Mouse (Mus musculus): Measurements from ENCODE around the gene Psg16.
"Not testable (repeated sequence)": the region's sequence is repeated elsewhere in the genome, so short reads cannot be mapped to it uniquely, and the experiment has no call there.

Psg16 gene

DNA sequence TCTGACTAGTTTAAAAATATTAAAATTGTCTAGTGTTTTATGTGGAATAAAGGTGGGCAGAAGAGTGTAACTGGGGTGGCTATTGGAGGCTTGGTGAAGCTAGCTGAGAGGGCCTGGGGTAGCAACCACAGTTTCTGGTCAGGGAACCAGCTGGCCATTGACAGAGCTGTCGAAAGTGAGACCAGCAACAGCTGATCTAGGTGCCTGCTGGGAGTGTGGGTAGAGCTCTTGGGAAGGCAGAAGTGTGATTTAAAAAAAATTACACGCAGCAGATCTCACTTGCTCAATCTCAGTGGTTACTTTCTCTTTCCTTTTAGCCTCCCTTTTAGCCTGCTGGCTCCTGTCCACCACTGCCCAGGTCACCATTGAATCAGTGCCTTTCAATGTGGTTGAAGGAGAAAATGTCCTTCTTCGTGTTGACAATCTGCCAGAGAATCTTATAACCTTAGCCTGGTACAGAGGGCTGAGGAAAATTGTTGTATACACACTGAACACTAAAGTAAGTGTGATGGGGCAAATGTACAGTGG, 16.3 kb downstream of the Psg16 start:
- no peak for DNase-seq (ENCODE audit: low spot score in 2 of 2)

DNA sequence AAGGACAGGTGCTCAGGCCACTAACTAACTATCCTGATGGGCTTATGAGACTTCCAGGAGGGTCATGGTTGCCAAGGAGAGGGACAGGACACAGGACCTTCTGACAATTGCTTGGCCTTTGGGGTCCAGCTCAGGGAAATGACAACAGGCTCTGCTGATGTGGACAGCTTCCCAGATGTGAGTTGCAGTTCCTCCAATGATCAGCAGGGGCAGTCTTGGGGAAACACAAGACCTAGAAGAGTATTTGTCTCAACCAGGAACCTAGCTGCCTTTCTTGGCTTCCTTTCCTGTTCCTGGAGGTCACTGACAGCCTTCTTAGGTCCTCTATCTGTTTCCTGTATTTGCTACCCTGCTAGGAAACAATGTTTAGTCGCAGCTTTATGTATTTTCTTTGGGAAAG, 17.4 kb downstream of the Psg16 start:
- DNase-seq (ENCODE audit: low spot score in 2 of 2) = no peak

DNA sequence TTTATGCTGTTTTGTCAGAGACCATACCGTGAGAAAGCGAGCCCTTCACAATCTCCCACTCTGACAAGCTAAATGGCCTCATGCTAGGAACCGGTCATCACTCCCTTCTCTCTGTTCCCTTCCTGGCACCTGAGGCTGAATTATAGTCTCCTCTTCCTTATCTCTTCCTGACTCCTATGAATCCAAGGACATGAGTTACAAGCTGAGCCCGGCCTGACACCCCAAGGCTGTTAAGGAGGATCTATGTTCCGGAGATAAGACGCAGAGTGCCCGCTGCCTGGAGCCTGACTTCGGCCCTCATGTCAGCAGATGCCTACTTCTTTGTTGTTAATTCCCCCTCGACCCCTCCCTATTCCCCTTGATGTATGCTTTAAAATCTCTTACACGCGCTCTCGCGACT, 27.8 kb downstream of the Psg16 start:
- not testable (repeated sequence) for DNase-seq (ENCODE audit: low spot score in 2 of 2)

DNA sequence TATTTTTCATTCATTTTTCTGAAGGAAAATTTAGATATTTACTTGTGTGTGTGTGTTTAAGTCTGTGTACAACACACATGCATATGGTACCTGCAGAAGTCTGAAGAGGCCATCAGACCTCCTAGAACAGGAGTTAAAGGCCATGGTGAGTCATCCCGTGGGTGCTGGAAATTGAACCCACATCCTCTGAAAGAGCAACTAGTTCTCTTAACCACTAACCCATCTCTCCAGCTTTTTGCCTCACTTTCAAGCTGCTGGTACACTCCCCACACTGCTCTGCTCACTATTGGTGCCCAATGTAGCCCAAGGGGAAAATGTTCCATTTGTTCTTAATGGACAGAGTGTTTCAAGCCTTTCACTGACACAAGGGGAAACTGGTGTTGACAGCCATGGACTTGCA, 61.5 kb downstream of the Psg16 start:
- DNase-seq (ENCODE audit: low spot score in 2 of 2) = no peak

DNA sequence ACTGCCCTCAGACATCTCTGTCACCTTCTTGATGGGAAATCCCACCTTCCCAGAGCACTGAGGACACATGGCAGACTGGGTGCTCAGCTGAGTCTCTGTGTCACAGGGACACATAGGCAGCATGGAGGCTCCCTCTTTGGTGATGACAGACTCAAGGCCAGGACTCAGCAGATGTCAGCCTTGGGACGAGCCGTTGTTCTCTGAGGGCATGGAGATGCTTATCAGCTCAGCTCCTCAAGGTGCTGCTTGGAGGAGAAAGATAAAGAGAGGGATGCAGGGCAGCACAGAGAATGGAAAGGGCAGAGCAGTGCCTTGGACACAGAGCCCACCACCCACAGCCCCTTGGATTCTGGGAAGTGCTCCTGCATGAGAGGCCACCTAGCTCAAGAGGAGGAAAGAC, 76.1 kb downstream of the Psg16 start, which contains the start of gene Ceacam3:
Ceacam3 (plus strand) TSS at position 352 of the 400 bp plus-strand sequence.
- no peak for DNase-seq (ENCODE audit: low spot score in 2 of 2)

DNA sequence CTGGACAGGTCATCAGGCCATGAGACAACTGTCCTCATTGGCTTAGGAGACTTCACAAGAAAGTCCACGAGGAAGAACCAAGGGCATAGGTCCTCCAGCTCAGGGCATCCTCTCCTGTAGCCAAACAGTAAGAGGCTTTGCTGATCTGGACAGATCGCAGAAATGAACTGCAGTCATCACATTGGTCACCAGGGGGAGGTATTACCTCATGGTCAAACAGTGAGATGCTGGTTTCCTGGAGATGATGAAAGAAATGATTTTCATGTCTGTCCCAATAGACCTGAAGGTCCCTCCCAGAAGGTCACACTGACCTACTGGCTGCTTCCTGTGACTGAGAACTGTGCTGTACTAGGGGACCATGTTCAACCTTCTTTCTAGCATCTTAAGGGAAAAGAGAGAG, 81.8 kb downstream of the Psg16 start:
- DNase-seq (ENCODE audit: low spot score in 2 of 2) = no peak

DNA sequence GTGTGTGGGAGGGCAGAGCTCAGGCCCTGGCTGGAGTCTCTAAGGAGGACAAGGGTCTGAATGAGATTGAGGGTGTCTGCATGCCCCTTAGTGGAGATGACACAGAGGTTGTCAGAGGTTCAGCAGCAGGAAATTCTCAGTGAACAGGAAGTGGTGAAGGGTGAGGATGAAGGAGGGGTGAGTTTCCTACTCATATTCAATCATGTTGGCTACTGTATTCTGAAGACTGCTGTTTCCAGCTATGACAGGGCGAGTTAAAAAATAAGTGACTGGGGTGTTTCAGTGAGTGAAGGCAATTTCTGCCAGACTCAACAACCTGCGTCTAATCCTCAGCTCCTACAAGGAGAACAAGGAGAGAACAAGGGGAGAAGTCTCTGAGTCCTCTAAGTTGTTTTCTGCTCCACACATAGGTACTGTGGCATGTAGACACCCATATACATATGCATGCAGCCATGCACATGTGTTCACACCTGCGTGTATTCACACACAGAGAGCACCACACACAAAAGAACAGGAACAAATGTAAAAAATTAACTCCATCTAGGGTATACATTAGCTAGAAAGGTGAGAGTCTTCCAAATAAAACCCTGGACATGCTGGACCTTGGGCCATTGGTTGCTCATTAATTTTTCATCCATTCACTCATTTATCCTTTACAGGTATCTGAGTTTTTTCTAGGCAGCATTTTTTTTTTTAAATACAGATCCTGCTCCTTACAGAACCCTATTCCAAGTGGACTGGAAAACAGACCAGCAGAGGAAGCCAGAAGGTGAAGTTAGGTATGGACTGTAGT, 83.2 kb downstream of the Psg16 start:
- no peak for DNase-seq (ENCODE audit: low spot score in 2 of 2)

DNA sequence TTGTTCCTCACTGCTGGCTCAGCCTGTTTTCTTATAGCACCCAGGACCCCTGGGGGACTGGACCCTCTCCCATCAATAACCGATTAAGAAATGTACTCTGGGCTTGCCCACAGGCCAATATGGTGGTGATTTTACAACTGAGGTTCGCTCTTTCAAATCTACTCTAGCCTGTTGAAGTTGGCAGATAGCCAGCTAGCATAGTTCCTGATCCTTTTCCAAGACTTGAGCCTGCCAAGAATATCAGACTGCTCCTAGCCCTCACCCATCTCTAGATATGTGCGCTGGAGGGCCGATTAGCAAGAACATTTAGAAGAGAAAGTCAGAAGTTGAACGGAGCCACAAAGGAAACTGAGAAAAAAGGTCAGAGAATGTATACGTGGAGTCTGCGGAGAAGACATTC, 85.2 kb downstream of the Psg16 start:
- DNase-seq (ENCODE audit: low spot score in 2 of 2) = no peak

DNA sequence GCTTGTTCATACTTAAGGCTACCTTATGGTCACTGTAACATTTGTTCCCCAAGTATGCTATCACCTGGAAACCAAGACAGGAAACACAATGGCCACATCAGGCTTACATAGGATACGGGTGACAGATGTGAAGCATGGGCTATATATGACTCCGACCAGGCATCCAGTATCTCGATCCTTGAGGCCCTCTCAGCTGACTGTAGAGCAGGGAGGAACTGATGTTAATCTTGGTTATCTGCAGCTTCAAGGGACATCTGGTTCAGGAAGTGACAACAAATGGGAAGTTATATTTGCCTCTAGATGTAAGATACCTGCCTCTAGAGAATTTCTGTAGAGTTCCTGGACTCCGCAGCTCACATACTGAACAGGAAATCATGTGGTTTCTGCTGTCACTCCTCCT, 98.0 kb downstream of the Psg16 start:
- DNase-seq (ENCODE audit: low spot score in 2 of 2) = no peak
